Mouse (Mus musculus): ENCODE measurements around the gene Yy1. TPM values are rescaled to one million over a fixed set of nuclear protein-coding genes. Genes with fewer than 3 reads are reported as not detected.

Yy1 gene
- polyA plus RNA-seq, 1 experiment from 2014 or later, result 13.7 TPM

DNA sequence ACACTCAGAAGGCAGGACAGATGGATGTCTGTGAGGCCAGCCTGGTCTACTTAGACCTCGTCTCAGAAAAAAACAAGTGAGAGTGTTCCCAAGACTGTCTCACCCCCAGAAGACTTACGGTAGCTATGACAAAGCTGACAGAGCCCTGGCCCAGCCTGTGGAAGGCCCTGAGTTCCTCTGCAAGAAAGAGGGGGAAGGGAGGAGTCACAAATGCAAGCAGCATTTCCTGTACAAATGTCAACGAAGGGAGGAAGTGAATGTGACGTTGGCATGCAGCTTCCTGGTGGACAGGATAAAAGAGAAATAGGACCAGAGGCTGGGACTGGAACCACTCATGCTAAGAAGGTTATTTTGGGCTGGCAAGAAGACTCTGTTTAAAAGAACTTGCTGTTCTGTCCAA, 31.6 kb upstream of the Yy1 start:
- Histone ChIP-seq H3K36me3 (ENCODE audit: control insufficient read depth, insufficient read depth, low read length) (no peaks in the 10 kb centered on the region), H3K4me3 (ENCODE audit: control insufficient read depth in 1 of 2, insufficient read depth in 1 of 2, low read depth in 1 of 2, low read length in 2 of 2) (no peak overlapping the region), H3K4me1 (ENCODE audit: control insufficient read depth in 2 of 2, insufficient read depth in 2 of 2, low read length in 2 of 2) (peaks cover 6 to 9% of the 10 kb centered on the region in 2 experiments; a peak in 2 of 4 replicates), H3K27ac (replicated peaks in 1 of 2; ENCODE audit: control insufficient read depth in 1 of 2, insufficient read depth in 1 of 2, low read depth in 2 of 2, low read length in 2 of 2) (0 out of 4 replicates have a peak overlapping the region, but pooled peaks of 1 of the 2 experiments have one; percentile 19), H3K9me3 (ENCODE audit: control insufficient read depth, low read length) (no peaks in the 10 kb centered on the region), H3K27me3 (ENCODE audit: control insufficient read depth, insufficient read depth, low read length) (no peaks in the 10 kb centered on the region), H3K4me2 (ENCODE audit: low read length) (no peak overlapping the region), H3K9ac (ENCODE audit: low read length) (no peak overlapping the region)
- ATAC-seq (ENCODE audit: insufficient number of reproducible peaks, insufficient read depth, low FRiP score, low read depth), result no peak
- WGBS, result 46% methylated on average over 4 of the region's 4 CpGs

DNA sequence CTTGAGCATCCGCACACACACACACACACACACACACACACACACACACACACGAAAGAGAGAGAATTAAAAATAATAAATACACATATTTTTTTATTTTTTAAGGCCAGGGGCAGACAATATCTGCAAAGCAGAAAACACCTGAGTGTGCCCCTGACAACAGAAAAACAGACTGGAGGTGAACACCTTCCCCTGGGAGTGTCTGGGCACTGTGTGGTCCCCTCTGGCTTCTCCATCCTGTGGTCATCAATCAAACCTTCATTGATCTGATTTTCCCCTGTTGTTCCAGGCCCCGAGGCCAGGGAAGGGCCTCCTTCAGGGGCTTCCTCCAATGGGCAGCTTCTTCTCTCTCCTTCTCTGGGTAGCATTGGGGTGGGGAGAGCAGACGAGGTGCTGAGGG, 31.1 kb upstream of the Yy1 start:
- Histone ChIP-seq H3K27ac (replicated peaks in 1 of 2; ENCODE audit: control insufficient read depth in 1 of 2, insufficient read depth in 1 of 2, low read depth in 2 of 2, low read length in 2 of 2) (no peak overlapping the region), H3K4me1 (ENCODE audit: control insufficient read depth in 2 of 2, insufficient read depth in 2 of 2, low read length in 2 of 2) (peaks cover 8 to 13% of the 10 kb centered on the region in 2 experiments; a peak in 2 of 4 replicates), H3K4me3 (ENCODE audit: control insufficient read depth in 1 of 2, insufficient read depth in 1 of 2, low read depth in 1 of 2, low read length in 2 of 2) (no peak overlapping the region), H3K4me2 (ENCODE audit: low read length) (no peak overlapping the region), H3K9me3 (ENCODE audit: control insufficient read depth, low read length) (no peaks in the 10 kb centered on the region), H3K27me3 (ENCODE audit: control insufficient read depth, insufficient read depth, low read length) (no peaks in the 10 kb centered on the region), H3K9ac (ENCODE audit: low read length) (no peak overlapping the region), H3K36me3 (ENCODE audit: control insufficient read depth, insufficient read depth, low read length) (no peaks in the 10 kb centered on the region)
- 64% methylated on average over 4 of the region's 4 CpGs for WGBS
- no peak for ATAC-seq (ENCODE audit: insufficient number of reproducible peaks, insufficient read depth, low FRiP score, low read depth)

DNA sequence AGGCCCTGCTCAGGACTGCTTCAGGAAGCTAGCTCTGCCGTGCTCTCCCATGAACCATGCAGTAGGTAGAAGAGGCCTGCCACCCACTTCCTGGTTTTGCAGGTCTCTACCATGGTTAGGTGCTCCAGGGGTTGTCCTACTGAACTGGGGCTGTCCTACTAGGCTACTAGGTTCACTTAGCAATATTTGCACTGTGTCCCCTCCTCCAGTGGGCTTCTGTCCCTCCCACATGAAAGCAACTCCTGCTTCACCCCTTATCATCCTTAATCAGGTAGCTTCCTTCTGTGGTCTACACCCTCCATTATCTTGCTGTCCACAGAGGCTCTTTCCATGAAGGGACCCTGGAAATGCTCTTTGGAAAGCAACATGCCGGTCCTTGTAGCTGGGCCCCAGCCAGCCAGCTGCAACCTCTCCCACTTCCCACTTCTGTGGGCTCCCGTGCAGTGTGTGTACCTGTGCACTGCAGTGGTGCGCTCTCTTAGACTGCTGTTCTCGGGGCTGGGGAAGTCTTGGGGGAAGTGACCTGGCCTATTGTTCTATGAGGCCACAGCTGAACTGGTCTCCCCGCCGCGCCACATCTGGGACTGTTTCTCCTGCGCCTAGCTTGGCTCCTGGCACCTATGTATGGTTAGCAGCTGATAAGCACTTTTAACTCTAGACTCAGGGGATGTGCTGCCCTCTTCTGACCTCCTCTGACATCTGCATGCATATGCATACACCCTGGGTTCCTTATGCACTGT, 29.5 kb upstream of the Yy1 start:
- Histone ChIP-seq H3K9ac (ENCODE audit: low read length) (no peak overlapping the region), H3K27me3 (ENCODE audit: control insufficient read depth, insufficient read depth, low read length) (no peaks in the 10 kb centered on the region), H3K9me3 (ENCODE audit: control insufficient read depth, low read length) (no peaks in the 10 kb centered on the region), H3K27ac (replicated peaks in 1 of 2; ENCODE audit: control insufficient read depth in 1 of 2, insufficient read depth in 1 of 2, low read depth in 2 of 2, low read length in 2 of 2) (no peak overlapping the region), H3K36me3 (ENCODE audit: control insufficient read depth, insufficient read depth, low read length) (no peaks in the 10 kb centered on the region), H3K4me1 (ENCODE audit: control insufficient read depth in 2 of 2, insufficient read depth in 2 of 2, low read length in 2 of 2) (peaks cover 10 to 13% of the 10 kb centered on the region in 2 experiments; a peak in 2 of 4 replicates), H3K4me3 (ENCODE audit: control insufficient read depth in 1 of 2, insufficient read depth in 1 of 2, low read depth in 1 of 2, low read length in 2 of 2) (no peak overlapping the region), H3K4me2 (ENCODE audit: low read length) (no peak overlapping the region)
- 35% methylated on average over 9 of the region's 9 CpGs for WGBS
- ATAC-seq (ENCODE audit: insufficient number of reproducible peaks, insufficient read depth, low FRiP score, low read depth), result 0 out of 2 replicates have a peak, but pooled peaks have one; percentile 18

- peak overlapping the region; percentile 68; the same call in 1 of the 2 replicates for H3K9ac ChIP-seq (ENCODE audit: low read length)
- 66% methylated on average over 22 of the region's 22 CpGs for WGBS
Observed at GRCm38 (mm10) chr12:108764917-108765678, 27.7 kb upstream of the Yy1 start.

GRCm38 (mm10) chr12:108765751-108766221, 27.0 kb upstream of the Yy1 start:
- H3K9me3 ChIP-seq (ENCODE audit: control insufficient read depth, low read length), result no peaks in the 10 kb centered on the region
- H3K9ac ChIP-seq (ENCODE audit: low read length), result peak overlapping the region; percentile 68
- ATAC-seq (ENCODE audit: insufficient number of reproducible peaks, insufficient read depth, low FRiP score, low read depth), result peak; percentile 36; the same call in 1 of the 2 replicates
- no peaks in the 10 kb centered on the region for H3K36me3 ChIP-seq (ENCODE audit: control insufficient read depth, insufficient read depth, low read length)
- H3K27ac ChIP-seq (replicated peaks in 1 of 2; ENCODE audit: control insufficient read depth in 1 of 2, insufficient read depth in 1 of 2, low read depth in 2 of 2, low read length in 2 of 2), result peak overlapping the region; percentile 74 to 76
- 20% methylated on average over 14 of the region's 14 CpGs for WGBS
- H3K4me2 ChIP-seq (ENCODE audit: low read length), result peak overlapping the region; percentile 77
- H3K4me1 ChIP-seq (ENCODE audit: control insufficient read depth in 2 of 2, insufficient read depth in 2 of 2, low read length in 2 of 2), result peaks cover 10 to 13% of the 10 kb centered on the region in 2 experiments; a peak in 2 of 4 replicates
- H3K4me3 ChIP-seq (ENCODE audit: control insufficient read depth in 1 of 2, insufficient read depth in 1 of 2, low read depth in 1 of 2, low read length in 2 of 2), result peak overlapping the region; percentile 39 to 45
- no peaks in the 10 kb centered on the region for H3K27me3 ChIP-seq (ENCODE audit: control insufficient read depth, insufficient read depth, low read length)

More at GRCm38 (mm10) chr12:108764917-108765678, 27.7 kb upstream of the Yy1 start:
- Histone ChIP-seq H3K4me1 (ENCODE audit: control insufficient read depth in 2 of 2, insufficient read depth in 2 of 2, low read length in 2 of 2) (peaks cover 10 to 13% of the 10 kb centered on the region in 2 experiments; a peak in 2 of 4 replicates), H3K9me3 (ENCODE audit: control insufficient read depth, low read length) (no peaks in the 10 kb centered on the region), H3K4me3 (ENCODE audit: control insufficient read depth in 1 of 2, insufficient read depth in 1 of 2, low read depth in 1 of 2, low read length in 2 of 2) (peak overlapping the region; percentile 39 to 45; a peak in 3 of 4 replicates), H3K4me2 (ENCODE audit: low read length) (peak overlapping the region; percentile 77), H3K27me3 (ENCODE audit: control insufficient read depth, insufficient read depth, low read length) (no peaks in the 10 kb centered on the region), H3K27ac (replicated peaks in 1 of 2; ENCODE audit: control insufficient read depth in 1 of 2, insufficient read depth in 1 of 2, low read depth in 2 of 2, low read length in 2 of 2) (peak overlapping the region; percentile 74 to 76; a peak in 3 of 4 replicates), H3K36me3 (ENCODE audit: control insufficient read depth, insufficient read depth, low read length) (no peaks in the 10 kb centered on the region)
- ATAC-seq (ENCODE audit: insufficient number of reproducible peaks, insufficient read depth, low FRiP score, low read depth), result no peak

DNA sequence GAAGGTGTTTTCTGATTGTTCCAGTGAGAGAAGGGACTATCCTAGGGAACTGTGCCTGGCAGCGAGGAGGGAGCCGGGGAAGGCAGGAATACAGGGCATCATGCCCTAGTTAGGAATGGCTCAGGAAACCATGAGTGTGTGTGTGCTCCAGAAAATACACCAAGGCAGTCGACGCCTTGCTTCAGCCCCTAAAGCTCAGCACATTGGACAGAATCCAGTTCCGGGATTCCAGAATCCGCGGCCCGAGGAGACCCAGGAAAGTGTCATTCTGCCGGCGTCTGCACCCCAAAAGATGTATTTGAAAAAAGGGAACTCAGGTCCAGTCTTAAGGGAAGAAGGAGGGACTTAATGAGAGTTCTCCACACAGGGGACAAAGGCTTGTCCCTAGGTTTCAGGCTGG, 26.5 kb upstream of the Yy1 start:
- no peaks in the 10 kb centered on the region for H3K36me3 ChIP-seq (ENCODE audit: control insufficient read depth, insufficient read depth, low read length)
- peak overlapping the region; percentile 39 to 45 for H3K4me3 ChIP-seq (ENCODE audit: control insufficient read depth in 1 of 2, insufficient read depth in 1 of 2, low read depth in 1 of 2, low read length in 2 of 2)
- no peaks in the 10 kb centered on the region for H3K27me3 ChIP-seq (ENCODE audit: control insufficient read depth, insufficient read depth, low read length)
- peak overlapping the region; percentile 68 for H3K9ac ChIP-seq (ENCODE audit: low read length)
- peaks cover 10 to 13% of the 10 kb centered on the region in 2 experiments; a peak in 2 of 4 replicates for H3K4me1 ChIP-seq (ENCODE audit: control insufficient read depth in 2 of 2, insufficient read depth in 2 of 2, low read length in 2 of 2)
- ATAC-seq (ENCODE audit: insufficient number of reproducible peaks, insufficient read depth, low FRiP score, low read depth), result no peak
- peak overlapping the region; percentile 77 for H3K4me2 ChIP-seq (ENCODE audit: low read length)
- WGBS, result 53% methylated on average over 10 of the region's 10 CpGs
- H3K27ac ChIP-seq (replicated peaks in 1 of 2; ENCODE audit: control insufficient read depth in 1 of 2, insufficient read depth in 1 of 2, low read depth in 2 of 2, low read length in 2 of 2), result peak overlapping the region; percentile 66 to 76
- no peaks in the 10 kb centered on the region for H3K9me3 ChIP-seq (ENCODE audit: control insufficient read depth, low read length)

GRCm38 (mm10) chr12:108766866-108767265, 25.9 kb upstream of the Yy1 start:
- H3K27ac ChIP-seq (replicated peaks in 1 of 2; ENCODE audit: control insufficient read depth in 1 of 2, insufficient read depth in 1 of 2, low read depth in 2 of 2, low read length in 2 of 2), result no peak overlapping the region
- H3K9ac ChIP-seq (ENCODE audit: low read length), result 0 out of 2 replicates have a peak overlapping the region, but pooled peaks have one; percentile 16
- ATAC-seq (ENCODE audit: insufficient number of reproducible peaks, insufficient read depth, low FRiP score, low read depth), result no peak
- WGBS, result 30% methylated on average over 7 of the region's 7 CpGs
- no peaks in the 10 kb centered on the region for H3K27me3 ChIP-seq (ENCODE audit: control insufficient read depth, insufficient read depth, low read length)
- H3K4me3 ChIP-seq (ENCODE audit: control insufficient read depth in 1 of 2, insufficient read depth in 1 of 2, low read depth in 1 of 2, low read length in 2 of 2), result no peak overlapping the region
- H3K9me3 ChIP-seq (ENCODE audit: control insufficient read depth, low read length), result no peaks in the 10 kb centered on the region
- H3K4me2 ChIP-seq (ENCODE audit: low read length), result peak overlapping the region; percentile 77
- H3K4me1 ChIP-seq (ENCODE audit: control insufficient read depth in 2 of 2, insufficient read depth in 2 of 2, low read length in 2 of 2), result peaks cover 10 to 13% of the 10 kb centered on the region in 2 experiments; a peak in 2 of 4 replicates
- H3K36me3 ChIP-seq (ENCODE audit: control insufficient read depth, insufficient read depth, low read length), result no peaks in the 10 kb centered on the region
